Mouse (Mus musculus): ENCODE results near the gene Crat. TPM values are rescaled to one million over a fixed set of nuclear protein-coding genes. Genes with fewer than 3 reads are reported as not detected.
"Not testable (repeated sequence)": the region's sequence is repeated elsewhere in the genome, so short reads cannot be mapped to it uniquely, and the experiment has no call there.

Gene Crat
- polyA plus RNA-seq, 2 experiments: 15.0 to 27.4 TPM

GRCm38 (mm10) chr2:30418259-30418658, 2.6 kb upstream of the Crat start:
- Histone ChIP-seq H3K27me3 (ENCODE audit: control insufficient read depth, insufficient read depth, low read length) (no peaks in the 10 kb centered on the region), H3K36me3 (replicated peaks; ENCODE audit: control insufficient read depth, insufficient read depth, low read depth) (peaks cover 12% of the 10 kb centered on the region), H3K4me1 (replicated peaks; ENCODE audit: control insufficient read depth in 2 of 2, insufficient read depth in 2 of 2, low read length in 1 of 2) (peaks cover 24 to 29% of the 10 kb centered on the region in 2 experiments), H3K9me3 (ENCODE audit: control insufficient read depth, low read length) (no peaks in the 10 kb centered on the region), H3K4me2 (ENCODE audit: low read depth) (peak overlapping the region; percentile 90), H3K4me3 (ENCODE audit: insufficient read depth in 1 of 2, low read depth in 2 of 2, low read length in 2 of 2) (peak overlapping the region; percentile 61 to 76), H3K27ac (peak overlapping the region; percentile 98), H3K9ac (replicated peaks) (peak overlapping the region; percentile 88)
- WGBS (ENCODE audit: insufficient replicate concordance): 62% methylated on average over 6 of the region's 6 CpGs
- no peak for TF ChIP-seq CTCF (IDR thresholded peaks at IDR 0.05; ENCODE audit: low read depth)
- no peak for TF ChIP-seq EP300 (IDR thresholded peaks at IDR 0.05; ENCODE audit: low read depth)
- DNase-seq (ENCODE audit: low read depth in 3 of 3, low spot score in 3 of 3) (no peak), ATAC-seq (ENCODE audit: insufficient read depth) (no peak)

GRCm38 (mm10) chr2:30417595-30418165, 2.1 kb upstream of the Crat start:
- H3K27ac ChIP-seq: peak overlapping the region; percentile 98
- 19% methylated on average over 5 of the region's 5 CpGs for WGBS (ENCODE audit: insufficient replicate concordance)
- DNase-seq (ENCODE audit: low read depth in 3 of 3, low spot score in 3 of 3): peak; percentile 63 to 68 (median 65)
- H3K4me2 ChIP-seq (ENCODE audit: low read depth): peak overlapping the region; percentile 90
- H3K4me1 ChIP-seq (replicated peaks; ENCODE audit: control insufficient read depth in 2 of 2, insufficient read depth in 2 of 2, low read length in 1 of 2): peaks cover 24 to 29% of the 10 kb centered on the region in 2 experiments
- ATAC-seq (ENCODE audit: insufficient read depth): peak; percentile 65
- peak overlapping the region; percentile 88 for H3K9ac ChIP-seq (replicated peaks)
- peak overlapping the region; percentile 61 to 76 for H3K4me3 ChIP-seq (ENCODE audit: insufficient read depth in 1 of 2, low read depth in 2 of 2, low read length in 2 of 2)
- TF ChIP-seq EP300 (IDR thresholded peaks at IDR 0.05; ENCODE audit: low read depth) (peak; percentile 74), CTCF (IDR thresholded peaks at IDR 0.05; ENCODE audit: low read depth) (no peak)
- H3K27me3 ChIP-seq (ENCODE audit: control insufficient read depth, insufficient read depth, low read length): no peaks in the 10 kb centered on the region
- H3K9me3 ChIP-seq (ENCODE audit: control insufficient read depth, low read length): no peaks in the 10 kb centered on the region
- peaks cover 10% of the 10 kb centered on the region for H3K36me3 ChIP-seq (replicated peaks; ENCODE audit: control insufficient read depth, insufficient read depth, low read depth)

- not testable (repeated sequence) for H3K36me3 ChIP-seq (replicated peaks; ENCODE audit: control insufficient read depth, insufficient read depth, low read depth); DNase-seq (ENCODE audit: low read depth in 3 of 3, low spot score in 3 of 3); H3K9me3 ChIP-seq (ENCODE audit: control insufficient read depth, low read length); H3K27me3 ChIP-seq (ENCODE audit: control insufficient read depth, insufficient read depth, low read length)
- ATAC-seq (ENCODE audit: insufficient read depth): 0 out of 2 replicates have a peak, but pooled peaks have one; percentile 3
- TF ChIP-seq CTCF (IDR thresholded peaks at IDR 0.05; ENCODE audit: low read depth): 0 out of 2 replicates have a peak, but pooled peaks have one; percentile 31
- Histone ChIP-seq H3K4me3 (ENCODE audit: insufficient read depth in 1 of 2, low read depth in 2 of 2, low read length in 2 of 2) (peak overlapping the region; percentile 61 to 76), H3K4me2 (ENCODE audit: low read depth) (peak overlapping the region; percentile 90), H3K27ac (peak overlapping the region; percentile 98), H3K4me1 (replicated peaks; ENCODE audit: control insufficient read depth in 2 of 2, insufficient read depth in 2 of 2, low read length in 1 of 2) (peaks cover 24 to 29% of the 10 kb centered on the region in 2 experiments), H3K9ac (replicated peaks) (peak overlapping the region; percentile 88)
- 23% methylated on average over 6 of the region's 6 CpGs for WGBS (ENCODE audit: insufficient replicate concordance)
Observed at GRCm38 (mm10) chr2:30417154-30417553, 1.5 kb upstream of the Crat start.

- TF ChIP-seq EP300 (IDR thresholded peaks at IDR 0.05; ENCODE audit: low read depth) (no peak), CTCF (IDR thresholded peaks at IDR 0.05; ENCODE audit: low read depth) (no peak)
- no peak for DNase-seq (ENCODE audit: low read depth in 3 of 3, low spot score in 3 of 3)
- peak overlapping the region; percentile 88 for H3K9ac ChIP-seq (replicated peaks)
- peak overlapping the region; percentile 98 for H3K27ac ChIP-seq
- H3K4me3 ChIP-seq (ENCODE audit: insufficient read depth in 1 of 2, low read depth in 2 of 2, low read length in 2 of 2): peak overlapping the region; percentile 76 to 80
- WGBS (ENCODE audit: insufficient replicate concordance): under 1% methylated on average over 7 of the region's 7 CpGs
- H3K27me3 ChIP-seq (ENCODE audit: control insufficient read depth, insufficient read depth, low read length): no peaks in the 10 kb centered on the region
- H3K9me3 ChIP-seq (ENCODE audit: control insufficient read depth, low read length): no peaks in the 10 kb centered on the region
- H3K4me2 ChIP-seq (ENCODE audit: low read depth): peak overlapping the region; percentile 90
- H3K36me3 ChIP-seq (replicated peaks; ENCODE audit: control insufficient read depth, insufficient read depth, low read depth): peaks cover 8% of the 10 kb centered on the region
- no peak for ATAC-seq (ENCODE audit: insufficient read depth)
- peaks cover 24 to 29% of the 10 kb centered on the region in 2 experiments for H3K4me1 ChIP-seq (replicated peaks; ENCODE audit: control insufficient read depth in 2 of 2, insufficient read depth in 2 of 2, low read length in 1 of 2)
Observed at GRCm38 (mm10) chr2:30416649-30416965, 994 bp upstream of the Crat start.

GRCm38 (mm10) chr2:30415936-30416648, 479 bp upstream of the Crat start, which contains the start of gene Ptpa:
Ptpa (plus strand) TSS chr2:30416039.
- peak; percentile 76 for ATAC-seq (ENCODE audit: insufficient read depth)
- peak; percentile 76 to 78 (median 77) for DNase-seq (ENCODE audit: low read depth in 3 of 3, low spot score in 3 of 3)
- peak within 1 kb of the TSS; percentile 88 for H3K9ac ChIP-seq (replicated peaks)
- H3K36me3 ChIP-seq (replicated peaks; ENCODE audit: control insufficient read depth, insufficient read depth, low read depth): peaks cover 9% of the 10 kb centered on the region
- peaks cover 24 to 29% of the 10 kb centered on the region in 2 experiments for H3K4me1 ChIP-seq (replicated peaks; ENCODE audit: control insufficient read depth in 2 of 2, insufficient read depth in 2 of 2, low read length in 1 of 2)
- peak within 1 kb of the TSS; percentile 76 to 80 for H3K4me3 ChIP-seq (ENCODE audit: insufficient read depth in 1 of 2, low read depth in 2 of 2, low read length in 2 of 2)
- H3K4me2 ChIP-seq (ENCODE audit: low read depth): peak within 1 kb of the TSS; percentile 90
- H3K27ac ChIP-seq: peak within 1 kb of the TSS; percentile 98
- H3K9me3 ChIP-seq (ENCODE audit: control insufficient read depth, low read length): no peaks in the 10 kb centered on the region
- under 1% methylated on average over 67 of the region's 67 CpGs for WGBS (ENCODE audit: insufficient replicate concordance)
- no peaks in the 10 kb centered on the region for H3K27me3 ChIP-seq (ENCODE audit: control insufficient read depth, insufficient read depth, low read length)
- TF ChIP-seq EP300 (IDR thresholded peaks at IDR 0.05; ENCODE audit: low read depth) (no peak; the same call in 1 of the 2 replicates), CTCF (IDR thresholded peaks at IDR 0.05; ENCODE audit: low read depth) (no peak)
